Mouse (Mus musculus): ENCODE data around the gene Wdr91. TPM values are rescaled to one million over a fixed set of nuclear protein-coding genes. Genes with fewer than 3 reads are reported as not detected.

Gene Wdr91
- polyA plus RNA-seq, 1 experiment from 2014 or later: 14.0 TPM

GRCm38 (mm10) chr6:34909631-34910345 lies 888 bp downstream of the Wdr91 start:
- peak overlapping the region; percentile 76 for H3K4me3 ChIP-seq
- H3K36me3 ChIP-seq: peaks cover 30% of the 10 kb centered on the region
- peak overlapping the region; percentile 69 for H3K9ac ChIP-seq
- no peaks in the 10 kb centered on the region for H3K9me3 ChIP-seq
- ATAC-seq (ENCODE audit: low FRiP score, low read depth): no peak
- no peaks in the 10 kb centered on the region for H3K27me3 ChIP-seq (replicated peaks)
- peaks cover 9% of the 10 kb centered on the region for H3K4me1 ChIP-seq
- H3K27ac ChIP-seq: no peak overlapping the region
- peak overlapping the region; percentile 77 for H3K4me2 ChIP-seq (replicated peaks)
- WGBS: 50% methylated on average over 8 of the region's 8 CpGs

GRCm38 (mm10) chr6:34907696-34908260 lies 2.9 kb downstream of the Wdr91 start:
- H3K4me3 ChIP-seq: no peak overlapping the region
- H3K9me3 ChIP-seq: no peaks in the 10 kb centered on the region
- H3K9ac ChIP-seq: no peak overlapping the region
- no peak overlapping the region for H3K27ac ChIP-seq
- H3K27me3 ChIP-seq (replicated peaks): no peaks in the 10 kb centered on the region
- 89% methylated on average over 18 of the region's 18 CpGs for WGBS
- H3K36me3 ChIP-seq: peaks cover 46% of the 10 kb centered on the region
- H3K4me2 ChIP-seq (replicated peaks): no peak overlapping the region
- H3K4me1 ChIP-seq: peaks cover 9% of the 10 kb centered on the region
- ATAC-seq (ENCODE audit: low FRiP score, low read depth): no peak

- 70% methylated on average over 2 of the region's 2 CpGs for WGBS
- no peak overlapping the region for H3K4me2 ChIP-seq (replicated peaks)
- peaks cover 9% of the 10 kb centered on the region for H3K4me1 ChIP-seq
- no peaks in the 10 kb centered on the region for H3K27me3 ChIP-seq (replicated peaks)
- no peak overlapping the region for H3K4me3 ChIP-seq
- no peak for ATAC-seq (ENCODE audit: low FRiP score, low read depth)
- H3K9me3 ChIP-seq: no peaks in the 10 kb centered on the region
- no peak overlapping the region for H3K9ac ChIP-seq
- H3K27ac ChIP-seq: no peak overlapping the region
- peaks cover 48% of the 10 kb centered on the region for H3K36me3 ChIP-seq
These were observed 3.5 kb downstream of the Wdr91 start for GRCm38 (mm10) chr6:34907121-34907614.

GRCm38 (mm10) chr6:34906661-34907060 lies 4.0 kb downstream of the Wdr91 start:
- H3K9me3 ChIP-seq: no peaks in the 10 kb centered on the region
- no peak overlapping the region for H3K27ac ChIP-seq
- peaks cover 9% of the 10 kb centered on the region for H3K4me1 ChIP-seq
- no peak for ATAC-seq (ENCODE audit: low FRiP score, low read depth)
- no peak overlapping the region for H3K4me2 ChIP-seq (replicated peaks)
- H3K27me3 ChIP-seq (replicated peaks): no peaks in the 10 kb centered on the region
- H3K4me3 ChIP-seq: no peak overlapping the region
- peaks cover 48% of the 10 kb centered on the region for H3K36me3 ChIP-seq
- 94% methylated on average over 4 of the region's 4 CpGs for WGBS
- H3K9ac ChIP-seq: no peak overlapping the region

- Histone ChIP-seq H3K4me2 (replicated peaks) (no peak overlapping the region), H3K9ac (no peak overlapping the region), H3K27me3 (replicated peaks) (no peaks in the 10 kb centered on the region), H3K4me1 (peaks cover 9% of the 10 kb centered on the region), H3K27ac (no peak overlapping the region), H3K9me3 (no peaks in the 10 kb centered on the region), H3K4me3 (no peak overlapping the region), H3K36me3 (peaks cover 51% of the 10 kb centered on the region)
- WGBS: 90% methylated on average over 2 of the region's 2 CpGs
- no peak for ATAC-seq (ENCODE audit: low FRiP score, low read depth)
These were observed 4.6 kb downstream of the Wdr91 start for GRCm38 (mm10) chr6:34906125-34906524.

- 92% methylated on average over 6 of the region's 6 CpGs for WGBS
- no peaks in the 10 kb centered on the region for H3K9me3 ChIP-seq
- no peaks in the 10 kb centered on the region for H3K27me3 ChIP-seq (replicated peaks)
- H3K36me3 ChIP-seq: peaks cover 57% of the 10 kb centered on the region
- H3K4me2 ChIP-seq (replicated peaks): no peak overlapping the region
- no peak overlapping the region for H3K9ac ChIP-seq
- H3K27ac ChIP-seq: no peak overlapping the region
- H3K4me1 ChIP-seq: peaks cover 1% of the 10 kb centered on the region; the same call in 1 of the 2 replicates
- ATAC-seq (ENCODE audit: low FRiP score, low read depth): no peak
- H3K4me3 ChIP-seq: no peak overlapping the region
These were observed 6.3 kb downstream of the Wdr91 start for GRCm38 (mm10) chr6:34904361-34904760.

- Histone ChIP-seq H3K36me3 (peaks cover 62% of the 10 kb centered on the region), H3K27ac (no peak overlapping the region), H3K9ac (no peak overlapping the region), H3K9me3 (no peaks in the 10 kb centered on the region), H3K4me1 (no peaks in the 10 kb centered on the region; the same call in 1 of the 2 replicates), H3K4me3 (no peak overlapping the region), H3K27me3 (replicated peaks) (no peaks in the 10 kb centered on the region), H3K4me2 (replicated peaks) (no peak overlapping the region)
- WGBS: 92% methylated on average over 10 of the region's 10 CpGs
- ATAC-seq (ENCODE audit: low FRiP score, low read depth): no peak
These were observed 6.8 kb downstream of the Wdr91 start for GRCm38 (mm10) chr6:34903851-34904250.

- 84% methylated on average over 5 of the region's 5 CpGs for WGBS
- H3K36me3 ChIP-seq: peaks cover 62% of the 10 kb centered on the region
These were observed 7.2 kb downstream of the Wdr91 start for GRCm38 (mm10) chr6:34903441-34903840.

GRCm38 (mm10) chr6:34902578-34902977 lies 8.1 kb downstream of the Wdr91 start:
- peaks cover 64% of the 10 kb centered on the region for H3K36me3 ChIP-seq
- whole genome bisulfite sequencing: 89% methylated on average over 7 of the region's 7 CpGs
- H3K27ac ChIP-seq: no peak overlapping the region
- no peak overlapping the region for H3K4me3 ChIP-seq
- H3K4me2 ChIP-seq (replicated peaks): no peak overlapping the region
- no peak overlapping the region for H3K9ac ChIP-seq
- no peaks in the 10 kb centered on the region for H3K9me3 ChIP-seq
- ATAC-seq (ENCODE audit: low FRiP score, low read depth): no peak
- no peaks in the 10 kb centered on the region for H3K4me1 ChIP-seq
- no peaks in the 10 kb centered on the region for H3K27me3 ChIP-seq (replicated peaks)

More at GRCm38 (mm10) chr6:34903441-34903840, 7.2 kb downstream of the Wdr91 start:
- ATAC-seq (ENCODE audit: low FRiP score, low read depth): no peak
- no peaks in the 10 kb centered on the region for H3K4me1 ChIP-seq
- H3K27ac ChIP-seq: no peak overlapping the region
- H3K4me3 ChIP-seq: no peak overlapping the region
- no peaks in the 10 kb centered on the region for H3K27me3 ChIP-seq (replicated peaks)
- no peak overlapping the region for H3K4me2 ChIP-seq (replicated peaks)
- no peaks in the 10 kb centered on the region for H3K9me3 ChIP-seq
- H3K9ac ChIP-seq: no peak overlapping the region

- H3K9me3 ChIP-seq: no peaks in the 10 kb centered on the region
- H3K9ac ChIP-seq: no peak overlapping the region
- H3K4me2 ChIP-seq (replicated peaks): no peak overlapping the region
- no peaks in the 10 kb centered on the region for H3K27me3 ChIP-seq (replicated peaks)
- no peak for ATAC-seq (ENCODE audit: low FRiP score, low read depth)
- H3K27ac ChIP-seq: no peak overlapping the region
- no peaks in the 10 kb centered on the region for H3K4me1 ChIP-seq
- no peak overlapping the region for H3K4me3 ChIP-seq
- peaks cover 58% of the 10 kb centered on the region for H3K36me3 ChIP-seq
- 72% methylated on average over 9 of the region's 9 CpGs for WGBS
These were observed 8.7 kb downstream of the Wdr91 start for GRCm38 (mm10) chr6:34901911-34902444.

- H3K9me3 ChIP-seq: no peaks in the 10 kb centered on the region
- 64% methylated on average over 2 of the region's 2 CpGs for WGBS
- no peaks in the 10 kb centered on the region for H3K27me3 ChIP-seq (replicated peaks)
- peaks cover 51% of the 10 kb centered on the region for H3K36me3 ChIP-seq
- no peaks in the 10 kb centered on the region; the same call in 1 of the 2 replicates for H3K4me1 ChIP-seq
- ATAC-seq (ENCODE audit: low FRiP score, low read depth): no peak
- no peak overlapping the region for H3K27ac ChIP-seq
- H3K9ac ChIP-seq: no peak overlapping the region
- H3K4me2 ChIP-seq (replicated peaks): no peak overlapping the region
- no peak overlapping the region for H3K4me3 ChIP-seq
These were observed 9.7 kb downstream of the Wdr91 start for GRCm38 (mm10) chr6:34900990-34901389.

GRCm38 (mm10) chr6:34899127-34899526 lies 11.5 kb downstream of the Wdr91 start:
- Histone ChIP-seq H3K27me3 (replicated peaks) (no peaks in the 10 kb centered on the region), H3K4me3 (no peak overlapping the region), H3K9me3 (no peaks in the 10 kb centered on the region), H3K4me2 (replicated peaks) (no peak overlapping the region), H3K36me3 (peaks cover 52% of the 10 kb centered on the region), H3K27ac (no peak overlapping the region), H3K4me1 (no peaks in the 10 kb centered on the region; the same call in 1 of the 2 replicates), H3K9ac (no peak overlapping the region)
- WGBS: 93% methylated on average over 2 of the region's 2 CpGs
- no peak for ATAC-seq (ENCODE audit: low FRiP score, low read depth)
